Mouse (Mus musculus): ENCODE measurements around the gene Ptprm. TPM values are rescaled to one million over a fixed set of nuclear protein-coding genes. Genes with fewer than 3 reads are reported as not detected.

The Ptprm gene
- polyA plus RNA-seq, 1 experiment from 2014 or later, result 12.4 TPM

DNA sequence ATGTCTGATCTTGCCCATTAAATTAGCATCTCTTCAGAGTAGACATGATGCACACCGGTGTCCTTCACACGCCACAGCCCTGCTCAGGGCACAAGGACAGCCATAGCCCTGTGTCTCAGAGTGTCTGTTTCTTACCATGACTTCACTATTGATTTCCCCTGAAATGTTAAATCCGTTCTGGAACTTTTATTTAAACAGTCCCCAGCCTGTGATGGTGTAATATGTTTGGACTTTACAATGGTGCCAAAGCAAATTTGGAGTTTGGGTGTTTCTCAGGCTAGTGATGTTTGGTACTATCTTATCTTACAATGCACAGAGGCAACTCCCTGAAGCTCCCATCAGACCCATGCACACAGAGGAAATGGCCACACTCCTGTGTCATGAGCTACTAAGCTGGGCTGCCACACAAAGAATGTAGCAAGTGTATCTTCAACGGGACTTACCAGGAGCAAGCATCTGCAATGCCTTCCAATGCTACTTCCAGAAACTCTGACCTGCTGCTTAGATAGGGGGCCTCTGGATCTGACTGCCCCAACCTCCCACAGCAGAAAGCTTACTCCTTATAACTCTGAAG is 212.0 kb downstream of the Ptprm start:
- H3K4me2 ChIP-seq, result no peak overlapping the region
- H3K36me3 ChIP-seq, result no peaks in the 10 kb centered on the region
- H3K4me3 ChIP-seq (replicated peaks), result no peak overlapping the region
- H3K27ac ChIP-seq, result no peak overlapping the region
- no peaks in the 10 kb centered on the region for H3K9me3 ChIP-seq
- ATAC-seq (ENCODE audit: insufficient read depth, low FRiP score, low read depth), result no peak
- WGBS, result 66% methylated on average over 4 of the region's 4 CpGs
- H3K9ac ChIP-seq, result no peak overlapping the region
- no peaks in the 10 kb centered on the region for H3K27me3 ChIP-seq (replicated peaks)
- H3K4me1 ChIP-seq, result no peaks in the 10 kb centered on the region

- no peak overlapping the region for H3K27ac ChIP-seq
- 38% methylated on average over 1 of the region's 1 CpGs for WGBS
- H3K27me3 ChIP-seq (replicated peaks), result no peaks in the 10 kb centered on the region
- H3K4me3 ChIP-seq (replicated peaks), result no peak overlapping the region
- no peak overlapping the region for H3K4me2 ChIP-seq
- H3K9me3 ChIP-seq, result no peaks in the 10 kb centered on the region
- no peak for ATAC-seq (ENCODE audit: insufficient read depth, low FRiP score, low read depth)
- H3K4me1 ChIP-seq, result no peaks in the 10 kb centered on the region
- no peak overlapping the region for H3K9ac ChIP-seq
- H3K36me3 ChIP-seq, result no peaks in the 10 kb centered on the region
Observed at GRCm38 (mm10) chr17:67140502-67140901, 213.8 kb downstream of the Ptprm start.

- no peaks in the 10 kb centered on the region for H3K36me3 ChIP-seq
- H3K9me3 ChIP-seq, result no peaks in the 10 kb centered on the region
- 66% methylated on average over 12 of the region's 12 CpGs for WGBS
- no peak overlapping the region for H3K27ac ChIP-seq
- no peak overlapping the region for H3K4me3 ChIP-seq (replicated peaks)
- ATAC-seq (ENCODE audit: insufficient read depth, low FRiP score, low read depth), result no peak
- H3K27me3 ChIP-seq (replicated peaks), result no peaks in the 10 kb centered on the region
- no peak overlapping the region for H3K4me2 ChIP-seq
- no peaks in the 10 kb centered on the region for H3K4me1 ChIP-seq
- H3K9ac ChIP-seq, result no peak overlapping the region
Observed at GRCm38 (mm10) chr17:67138981-67139380, 215.3 kb downstream of the Ptprm start.

DNA sequence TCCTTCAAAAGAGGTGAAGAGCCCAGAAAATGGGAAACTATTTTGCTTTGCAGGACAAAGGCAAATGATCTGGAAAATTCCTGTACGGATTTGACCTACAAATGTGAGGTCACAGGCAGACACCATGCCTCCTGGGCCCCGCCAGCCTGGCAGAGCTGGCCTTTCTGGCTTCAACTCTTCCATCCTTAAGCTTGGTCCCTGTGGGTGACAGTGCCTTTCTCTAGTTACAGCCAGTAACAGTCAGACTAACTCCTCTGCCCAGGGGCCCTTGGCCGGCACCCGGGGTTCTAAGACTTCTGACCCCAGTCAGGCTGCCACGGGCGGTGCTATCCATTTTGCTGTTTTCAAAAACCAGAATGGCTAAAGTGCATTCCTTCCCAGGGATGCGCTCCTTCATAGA is 217.4 kb downstream of the Ptprm start:
- no peaks in the 10 kb centered on the region for H3K27me3 ChIP-seq (replicated peaks)
- H3K4me3 ChIP-seq (replicated peaks), result no peak overlapping the region
- no peak overlapping the region for H3K4me2 ChIP-seq
- no peaks in the 10 kb centered on the region for H3K9me3 ChIP-seq
- H3K36me3 ChIP-seq, result no peaks in the 10 kb centered on the region
- no peak overlapping the region for H3K27ac ChIP-seq
- H3K4me1 ChIP-seq, result no peaks in the 10 kb centered on the region
- 80% methylated on average over 7 of the region's 7 CpGs for WGBS
- no peak for ATAC-seq (ENCODE audit: insufficient read depth, low FRiP score, low read depth)
- no peak overlapping the region for H3K9ac ChIP-seq

DNA sequence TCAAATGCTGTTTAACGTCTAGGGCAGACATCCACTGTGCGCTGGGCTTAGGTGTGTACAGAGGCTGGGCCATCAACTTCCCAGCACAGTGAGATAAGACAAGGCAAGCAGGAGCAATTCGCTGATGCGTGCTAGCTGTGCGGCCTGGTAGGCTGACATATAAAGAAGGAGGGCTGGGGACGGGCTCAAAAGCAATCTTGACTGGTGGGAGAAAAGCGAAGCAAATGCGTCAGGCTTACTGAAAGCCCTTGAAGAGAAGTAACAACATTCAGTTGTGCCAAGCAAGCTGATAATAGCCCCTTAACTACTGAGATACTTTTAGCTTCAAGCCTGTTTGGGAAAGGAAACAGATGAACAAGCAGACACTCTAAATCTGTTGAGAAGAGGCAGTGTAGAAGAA is 217.8 kb downstream of the Ptprm start:
- Histone ChIP-seq H3K4me2 (no peak overlapping the region), H3K36me3 (no peaks in the 10 kb centered on the region), H3K27ac (no peak overlapping the region), H3K9ac (no peak overlapping the region), H3K27me3 (replicated peaks) (no peaks in the 10 kb centered on the region), H3K9me3 (no peaks in the 10 kb centered on the region), H3K4me1 (no peaks in the 10 kb centered on the region), H3K4me3 (replicated peaks) (no peak overlapping the region)
- ATAC-seq (ENCODE audit: insufficient read depth, low FRiP score, low read depth), result no peak
- WGBS, result 73% methylated on average over 8 of the region's 8 CpGs

DNA sequence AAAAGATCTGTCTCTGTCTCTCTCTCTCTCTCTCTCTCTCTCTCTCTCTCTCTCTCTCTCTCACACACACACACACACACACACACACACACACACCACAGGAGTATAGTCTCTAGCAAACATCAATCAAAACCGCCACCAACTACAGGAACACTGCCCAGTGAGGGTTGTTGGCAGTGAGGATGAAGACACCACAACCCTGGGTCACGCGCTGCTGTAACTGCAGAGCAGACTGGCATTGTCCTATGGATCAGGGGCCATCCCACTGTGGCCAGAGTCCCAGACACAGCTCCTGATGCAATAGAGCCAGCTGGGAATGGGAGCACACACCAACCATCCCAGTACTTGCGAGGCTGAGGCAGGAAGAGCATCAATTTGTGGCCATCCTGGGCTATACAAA is 220.0 kb downstream of the Ptprm start:
- no peak overlapping the region for H3K27ac ChIP-seq
- H3K4me2 ChIP-seq, result no peak overlapping the region
- no peak for ATAC-seq (ENCODE audit: insufficient read depth, low FRiP score, low read depth)
- H3K36me3 ChIP-seq, result no peaks in the 10 kb centered on the region
- no peak overlapping the region for H3K4me3 ChIP-seq (replicated peaks)
- no peak overlapping the region for H3K9ac ChIP-seq
- no peaks in the 10 kb centered on the region for H3K27me3 ChIP-seq (replicated peaks)
- H3K9me3 ChIP-seq, result no peaks in the 10 kb centered on the region
- H3K4me1 ChIP-seq, result no peaks in the 10 kb centered on the region
- WGBS, result 86% methylated on average over 4 of the region's 4 CpGs

DNA sequence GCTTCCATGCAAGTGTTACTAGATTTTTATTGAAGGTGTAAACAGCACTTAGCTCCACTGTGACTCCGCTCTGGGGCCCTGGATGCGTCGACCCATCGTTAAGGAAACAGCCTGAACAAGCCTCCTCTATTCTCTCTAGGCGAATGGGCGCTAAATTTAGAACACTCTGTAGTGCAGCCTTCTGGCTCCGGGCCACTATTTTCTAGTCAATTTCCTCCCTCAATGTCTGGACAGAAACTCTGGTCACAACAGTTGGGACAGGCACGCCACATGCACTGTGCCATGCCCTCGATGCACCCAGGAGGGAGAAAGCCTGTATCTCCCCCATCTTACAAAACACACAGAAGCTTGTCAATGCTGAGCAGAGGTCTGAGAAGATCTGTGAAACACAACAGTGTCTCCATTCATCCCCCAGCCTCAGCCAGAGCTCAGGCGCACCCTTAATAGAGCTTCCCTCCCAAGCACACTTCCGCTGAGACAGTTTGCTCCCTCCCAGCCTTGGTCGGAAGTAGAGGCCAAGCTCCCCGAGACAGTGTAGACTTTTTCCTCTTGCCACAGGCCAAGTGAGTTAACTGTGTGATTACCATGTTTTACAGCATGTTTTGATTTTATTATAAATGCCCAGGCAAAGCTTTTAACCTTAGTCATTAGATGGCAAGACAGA is 220.7 kb downstream of the Ptprm start:
- ATAC-seq (ENCODE audit: insufficient read depth, low FRiP score, low read depth), result peak; percentile 78
- H3K27ac ChIP-seq, result peak overlapping the region; percentile 59

DNA sequence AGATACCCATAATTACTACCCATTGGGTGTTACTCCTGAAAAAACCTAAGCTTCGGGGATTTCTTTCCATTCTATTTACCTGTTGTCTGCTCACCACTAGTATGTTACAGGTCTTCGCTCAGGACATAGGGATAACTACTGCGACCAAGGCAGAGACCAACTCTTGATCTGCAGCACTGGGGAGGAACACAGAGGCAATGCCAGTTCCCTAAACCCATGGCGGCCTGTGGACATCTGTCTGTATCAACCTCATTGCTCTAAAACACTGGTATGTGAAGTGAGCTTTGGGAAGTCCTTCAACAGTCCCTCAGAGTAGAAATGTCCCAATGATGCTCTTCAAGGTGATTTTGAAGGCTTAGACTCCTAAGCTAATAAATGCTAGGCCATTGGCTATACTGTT is 221.2 kb downstream of the Ptprm start:
- Histone ChIP-seq H3K27ac (no peak overlapping the region), H3K4me2 (no peak overlapping the region), H3K9me3 (no peaks in the 10 kb centered on the region), H3K4me3 (replicated peaks) (no peak overlapping the region), H3K4me1 (no peaks in the 10 kb centered on the region), H3K36me3 (no peaks in the 10 kb centered on the region), H3K9ac (no peak overlapping the region), H3K27me3 (replicated peaks) (no peaks in the 10 kb centered on the region)
- WGBS, result 92% methylated on average over 4 of the region's 4 CpGs
- ATAC-seq (ENCODE audit: insufficient read depth, low FRiP score, low read depth), result no peak

More for the DNA sequence above, 220.7 kb downstream of the Ptprm start:
- Histone ChIP-seq H3K4me2 (no peak overlapping the region), H3K4me1 (no peaks in the 10 kb centered on the region), H3K9me3 (no peaks in the 10 kb centered on the region), H3K4me3 (replicated peaks) (no peak overlapping the region), H3K27me3 (replicated peaks) (no peaks in the 10 kb centered on the region), H3K36me3 (no peaks in the 10 kb centered on the region), H3K9ac (no peak overlapping the region)
- WGBS, result 35% methylated on average over 13 of the region's 13 CpGs

GRCm38 (mm10) chr17:67127530-67127929 is 226.7 kb downstream of the Ptprm start:
- H3K4me3 ChIP-seq (replicated peaks), result no peak overlapping the region
- no peak overlapping the region for H3K27ac ChIP-seq
- H3K9ac ChIP-seq, result no peak overlapping the region
- 55% methylated on average over 7 of the region's 7 CpGs for WGBS
- no peak for ATAC-seq (ENCODE audit: insufficient read depth, low FRiP score, low read depth)
- H3K4me2 ChIP-seq, result no peak overlapping the region
- H3K9me3 ChIP-seq, result no peaks in the 10 kb centered on the region
- H3K4me1 ChIP-seq, result no peaks in the 10 kb centered on the region; the same call in 1 of the 2 replicates
- H3K27me3 ChIP-seq (replicated peaks), result no peaks in the 10 kb centered on the region
- no peaks in the 10 kb centered on the region for H3K36me3 ChIP-seq

- Histone ChIP-seq H3K9me3 (no peaks in the 10 kb centered on the region), H3K27ac (no peak overlapping the region), H3K27me3 (replicated peaks) (no peaks in the 10 kb centered on the region), H3K4me1 (no peaks in the 10 kb centered on the region; the same call in 1 of the 2 replicates), H3K36me3 (no peaks in the 10 kb centered on the region), H3K9ac (no peak overlapping the region), H3K4me2 (no peak overlapping the region), H3K4me3 (replicated peaks) (no peak overlapping the region)
- 76% methylated on average over 4 of the region's 4 CpGs for WGBS
- ATAC-seq (ENCODE audit: insufficient read depth, low FRiP score, low read depth), result no peak
Observed at GRCm38 (mm10) chr17:67125596-67125995, 228.7 kb downstream of the Ptprm start.

GRCm38 (mm10) chr17:67124294-67124693 is 230.0 kb downstream of the Ptprm start:
- Histone ChIP-seq H3K4me1 (no peaks in the 10 kb centered on the region; the same call in 1 of the 2 replicates), H3K9me3 (no peaks in the 10 kb centered on the region), H3K36me3 (no peaks in the 10 kb centered on the region), H3K9ac (no peak overlapping the region), H3K4me3 (replicated peaks) (no peak overlapping the region), H3K27ac (no peak overlapping the region; the same call in 1 of the 2 replicates), H3K27me3 (replicated peaks) (no peaks in the 10 kb centered on the region), H3K4me2 (no peak overlapping the region)
- WGBS, result 45% methylated on average over 5 of the region's 5 CpGs
- ATAC-seq (ENCODE audit: insufficient read depth, low FRiP score, low read depth), result no peak

GRCm38 (mm10) chr17:67123722-67124121 is 230.5 kb downstream of the Ptprm start:
- 59% methylated on average over 5 of the region's 5 CpGs for WGBS
- H3K27me3 ChIP-seq (replicated peaks), result no peaks in the 10 kb centered on the region
- H3K4me2 ChIP-seq, result no peak overlapping the region
- no peak for ATAC-seq (ENCODE audit: insufficient read depth, low FRiP score, low read depth)
- H3K4me1 ChIP-seq, result no peaks in the 10 kb centered on the region; the same call in 1 of the 2 replicates
- H3K9me3 ChIP-seq, result no peaks in the 10 kb centered on the region
- H3K9ac ChIP-seq, result no peak overlapping the region
- no peak overlapping the region for H3K4me3 ChIP-seq (replicated peaks)
- no peaks in the 10 kb centered on the region for H3K36me3 ChIP-seq
- H3K27ac ChIP-seq, result no peak overlapping the region; the same call in 1 of the 2 replicates

Measured in stomach, embryonic 15.5 days (tissue).